Mouse (Mus musculus): Measurements from ENCODE around the gene Crb2. TPM values are rescaled to one million over a fixed set of nuclear protein-coding genes. Genes with fewer than 3 reads are reported as not detected.

Gene Crb2
- total RNA-seq, 4 experiments from 2014 or later: 0.20 to 1.1 (median 0.57) TPM

DNA sequence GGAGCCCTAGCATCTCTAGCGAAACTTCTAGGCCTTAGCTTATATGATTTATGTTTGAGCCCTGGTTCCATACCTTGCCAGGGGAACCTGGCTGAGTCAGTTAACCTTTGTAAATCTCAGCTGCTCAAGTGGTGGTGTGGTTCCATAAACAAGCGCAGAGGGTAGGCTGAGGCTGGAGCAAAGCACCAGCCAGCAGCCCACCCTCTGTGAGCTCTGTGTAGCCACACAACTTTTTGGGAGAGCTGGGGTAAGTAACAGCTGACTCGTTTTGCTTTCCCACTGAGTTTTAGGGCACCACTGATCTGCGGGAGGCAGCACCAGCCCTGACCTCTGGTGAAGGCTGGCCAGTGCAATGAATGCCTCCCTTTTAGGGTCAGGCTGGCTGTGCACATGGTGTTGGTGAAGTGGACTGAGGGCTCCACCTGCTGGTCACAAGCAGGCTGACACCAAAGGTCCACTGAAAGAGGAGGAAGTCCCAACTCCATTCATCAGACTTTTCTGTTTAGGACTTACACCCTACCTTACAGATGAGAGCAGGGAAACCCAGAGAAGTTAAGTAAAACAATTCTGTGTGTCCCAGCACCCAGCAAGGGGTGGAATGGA, 26.7 kb downstream of the Crb2 start:
- peak; percentile 70 for DNase-seq

DNA sequence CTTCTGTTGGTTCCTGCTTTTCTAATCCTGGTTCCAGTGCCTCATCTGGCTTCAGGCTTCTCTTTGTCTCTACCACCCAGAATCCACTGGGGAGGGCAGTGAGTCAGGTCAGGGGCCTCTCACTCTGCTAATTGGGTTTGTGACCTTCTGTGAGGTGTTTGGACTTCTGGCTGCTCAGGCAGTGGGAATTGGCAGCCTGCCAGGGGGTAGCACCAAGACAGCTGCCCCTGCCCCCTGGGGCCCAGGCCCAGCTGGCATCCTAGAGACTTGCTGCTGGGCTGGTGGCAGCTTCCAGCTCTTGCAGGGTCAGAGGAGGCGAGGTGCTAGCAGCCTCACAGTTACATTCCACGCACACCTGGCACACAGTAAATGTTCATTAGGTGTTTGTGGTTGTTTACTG, 35.6 kb downstream of the Crb2 start:
- no peak for DNase-seq

DNA sequence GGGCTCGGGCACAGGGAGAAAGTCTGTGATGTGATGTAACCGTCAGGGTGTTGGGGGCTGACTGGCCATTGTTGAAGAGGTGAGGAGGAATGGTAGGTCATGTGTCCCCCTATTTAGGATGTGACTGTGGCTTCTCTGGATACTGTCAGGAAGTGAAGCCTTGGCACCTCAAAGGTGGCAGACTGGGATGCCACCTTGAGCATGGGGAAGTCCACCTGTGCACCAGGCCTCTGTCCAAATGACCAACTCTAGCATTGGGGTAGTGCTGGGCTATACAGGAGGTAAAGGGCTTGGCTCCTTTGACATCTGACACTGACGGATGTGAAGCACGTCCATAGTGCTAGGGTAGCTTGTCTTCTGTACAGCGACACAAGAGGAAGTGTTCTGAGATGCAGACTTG, 36.4 kb downstream of the Crb2 start:
- no peak for DNase-seq

- no peak for DNase-seq
Measured at GRCm38 (mm10) chr2:37814820-37815361, 38.8 kb downstream of the Crb2 start.

DNA sequence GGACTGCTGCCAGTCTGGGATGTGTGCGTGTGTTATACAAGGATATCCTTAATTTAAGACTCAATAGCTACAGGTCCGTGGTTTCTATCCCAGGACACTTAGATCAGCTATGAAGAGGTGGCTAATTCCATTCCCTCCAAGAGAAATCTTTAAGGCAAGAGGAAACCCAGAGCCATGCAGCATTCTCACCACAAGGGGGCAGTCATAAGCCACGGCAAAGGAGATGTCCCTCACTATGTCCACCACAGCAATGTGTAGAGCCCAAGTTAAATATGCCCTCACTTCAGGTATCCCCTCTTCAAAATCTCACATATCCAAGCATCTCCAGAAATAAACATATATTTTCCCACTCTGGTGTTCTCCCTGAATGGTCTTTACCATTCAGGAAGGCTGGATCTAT, 39.6 kb downstream of the Crb2 start:
- DNase-seq: peak; percentile 39

GRCm38 (mm10) chr2:37818761-37819525, 42.9 kb downstream of the Crb2 start:
- no peak for DNase-seq

DNA sequence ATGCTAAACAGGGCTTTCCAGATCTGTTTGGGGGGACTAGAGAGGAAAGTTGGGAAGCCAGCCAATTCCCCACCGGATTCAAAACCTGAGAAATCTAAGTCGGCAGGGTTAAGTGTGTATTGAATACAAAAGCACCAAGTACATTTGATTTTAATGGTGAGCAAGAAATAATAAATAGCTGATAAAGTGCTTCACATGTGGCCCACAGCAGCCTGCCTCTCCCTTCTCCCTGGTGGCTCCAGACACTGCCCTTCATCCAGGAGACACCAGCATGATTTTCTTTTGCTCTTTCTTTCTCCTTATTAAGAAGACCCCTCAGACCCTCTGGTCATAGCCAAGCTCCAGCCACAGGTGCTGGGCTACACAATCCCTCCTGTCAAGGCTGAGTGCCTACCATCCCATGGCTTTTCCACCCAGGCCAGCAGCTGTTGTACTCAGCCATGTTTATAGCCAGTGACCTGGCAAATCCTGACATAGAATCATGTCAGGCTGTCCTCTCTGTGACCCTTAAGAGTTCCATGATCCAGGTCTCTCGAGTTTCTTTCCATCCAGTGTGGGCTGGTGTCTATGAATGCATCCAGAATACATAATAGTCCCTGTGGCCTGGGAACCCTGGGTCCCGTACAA, 43.6 kb downstream of the Crb2 start:
- DNase-seq: no peak

- DNase-seq: no peak
Measured at GRCm38 (mm10) chr2:37822122-37822521, 46.1 kb downstream of the Crb2 start.

GRCm38 (mm10) chr2:37823826-37824225, 47.8 kb downstream of the Crb2 start:
- DNase-seq: no peak

DNA sequence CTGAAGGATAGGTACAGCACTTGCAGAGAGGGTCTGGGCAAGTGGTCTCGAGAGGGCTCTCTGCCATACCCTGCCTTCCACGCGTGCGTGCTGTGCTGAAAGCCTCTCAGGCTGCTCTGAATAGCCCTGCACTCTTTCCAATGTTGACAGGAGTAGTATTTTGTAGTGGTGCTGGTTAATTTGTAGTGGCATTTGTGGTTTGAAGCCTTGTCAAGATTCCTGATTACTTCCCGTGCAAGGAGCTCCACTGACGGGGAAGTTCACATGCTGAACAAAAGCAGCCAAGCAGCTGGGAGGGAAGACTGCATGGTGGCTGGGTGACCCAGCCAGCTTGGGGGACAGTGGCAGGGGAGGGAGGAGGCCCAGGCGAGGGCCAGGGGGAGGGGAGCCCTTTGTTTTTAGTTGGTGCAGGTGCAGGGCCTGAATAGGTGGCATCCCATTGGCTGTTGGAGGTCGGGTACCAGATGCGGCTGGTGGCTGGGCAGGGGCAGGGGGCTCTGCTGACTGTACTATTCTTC, 53.8 kb downstream of the Crb2 start:
- DNase-seq: no peak

GRCm38 (mm10) chr2:37832253-37832652, 56.2 kb downstream of the Crb2 start:
- DNase-seq: no peak

DNA sequence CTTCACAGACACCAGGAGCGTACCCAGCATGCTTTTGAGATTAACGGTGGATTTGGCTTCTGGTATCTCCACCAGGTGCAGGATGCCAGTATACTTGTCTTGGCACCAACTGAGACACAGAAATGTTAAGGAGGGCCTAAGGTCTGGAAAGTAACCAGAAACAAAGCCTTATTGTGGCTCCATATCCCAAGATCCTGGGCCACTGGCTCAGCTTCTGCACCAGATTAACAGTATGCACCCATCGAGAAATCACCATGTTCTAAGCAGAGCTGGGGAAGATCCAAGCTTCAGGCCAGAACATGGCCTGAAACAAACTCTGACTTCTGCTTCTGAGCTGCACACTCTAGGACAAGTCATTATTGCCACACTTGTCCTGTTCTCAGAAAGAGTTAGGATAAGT, 60.9 kb downstream of the Crb2 start:
- no peak for DNase-seq

DNA sequence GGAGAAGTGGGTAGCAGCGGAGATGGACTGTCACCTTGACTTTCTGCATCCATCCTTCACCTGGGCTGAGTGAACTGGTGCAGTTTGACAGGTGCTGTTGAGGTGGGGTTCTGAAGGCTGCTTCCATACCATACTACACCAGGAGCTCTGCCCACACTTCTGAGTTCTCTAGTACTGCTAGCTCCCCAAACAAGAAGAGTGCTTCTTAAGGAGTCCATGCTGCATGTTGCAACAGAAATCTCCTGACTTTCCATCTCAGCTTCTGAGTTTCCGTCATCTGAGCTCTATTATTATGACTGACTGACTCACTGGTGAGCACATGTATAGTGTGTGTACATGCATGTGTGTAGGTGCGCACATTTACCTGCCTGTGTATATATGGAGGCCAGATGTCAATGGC, 61.5 kb downstream of the Crb2 start:
- DNase-seq: no peak

- no peak for DNase-seq
Measured at GRCm38 (mm10) chr2:37838202-37838984, 62.3 kb downstream of the Crb2 start.

- DNase-seq: no peak
Measured at GRCm38 (mm10) chr2:37839922-37840321, 63.9 kb downstream of the Crb2 start.

- DNase-seq: no peak
Measured at GRCm38 (mm10) chr2:37842151-37842569, 66.1 kb downstream of the Crb2 start.

GRCm38 (mm10) chr2:37842719-37843118, 66.7 kb downstream of the Crb2 start:
- DNase-seq: no peak

Other genes starting within 250 kb of the Crb2 start
- 10 to 100 TPM; 53.5 to 66.6 (median 62.6) TPM for gene Strbp, start 72.4 kb upstream of the Crb2 start, total RNA-seq (2022)